In genomic region chr4:117304239-117305025, GRCm38 (mm10) we compare ENCODE assay signal across 9 mouse cellular contexts. TPM values are rescaled to one million over a fixed set of nuclear protein-coding genes. Genes with fewer than 3 reads are reported as not detected.
DNase-seq lines count a peak whose midpoint lies in the region; ATAC-seq and TF ChIP-seq lines count a peak whose summit lies in the region.
"Had no signal": no experiment of that assay in that cellular context is flagged by ENCODE, and none has a peak within 500 bp of the region (broad histone marks: within the 10 kb centered on the region; RNA-seq: fewer than 3 reads in every experiment).

No protein-coding gene starts in this region.

- TF ChIP-seq POLR2A in myocyte (IDR thresholded peaks at IDR 0.05; ENCODE audit: insufficient read length, low read depth) = no peak

- no peaks in the 10 kb centered on the region for H3K9me3 ChIP-seq in heart, embryonic 15.5 days (replicated peaks)
- H3K9me3 ChIP-seq in intestine, embryonic 15.5 days = no peaks in the 10 kb centered on the region

- H3ac ChIP-seq in myocyte (ENCODE audit: control insufficient read depth, insufficient read length) = no peak overlapping the region

- peaks cover 13% of the 10 kb centered on the region for H3K4me1 ChIP-seq in heart, embryonic 15.5 days (replicated peaks)
- peaks cover 15% of the 10 kb centered on the region for H3K4me1 ChIP-seq in intestine, embryonic 15.5 days (replicated peaks)

- no peak for ATAC-seq in heart, embryonic 15.5 days (replicated peaks; ENCODE audit: insufficient number of reproducible peaks, insufficient read depth, low FRiP score, low read depth)
- no peak; the same call in 1 of the 2 replicates for ATAC-seq in intestine, embryonic 15.5 days

- no peak for DNase-seq in heart, postnatal 14 days
- peak; percentile 51 for DNase-seq in embryo, embryonic 10.5 days (ENCODE audit: low spot score)
- DNase-seq in c-Kit-positive CD71-positive TER-119-positive erythroid progenitor cells, embryonic 14.5 days (ENCODE audit: low spot score) = no peak
- no peak for DNase-seq in urinary bladder, adult 18-20 months (ENCODE audit: low spot score in 2 of 2)
- DNase-seq in right cerebral cortex, adult 18-20 months = no peak

- intact Hi-C loops in heart, postnatal 14 days (cut with DNase I) = no loop called here

- peaks cover 68% of the 10 kb centered on the region for H3K27me3 ChIP-seq in heart, embryonic 15.5 days
- peaks cover 47% of the 10 kb centered on the region for H3K27me3 ChIP-seq in intestine, embryonic 15.5 days (replicated peaks)
- peaks cover 48% of the 10 kb centered on the region for H3K27me3 ChIP-seq in myocyte (ENCODE audit: control insufficient read depth, insufficient read depth, insufficient read length)

- no peak overlapping the region for H3K27ac ChIP-seq in heart, embryonic 15.5 days
- H3K27ac ChIP-seq in intestine, embryonic 15.5 days = no peak overlapping the region

- no peaks in the 10 kb centered on the region for H3K36me3 ChIP-seq in heart, embryonic 15.5 days
- H3K36me3 ChIP-seq in intestine, embryonic 15.5 days = no peaks in the 10 kb centered on the region
- no peaks in the 10 kb centered on the region for H3K36me3 ChIP-seq in myocyte (ENCODE audit: control insufficient read depth, insufficient read depth)

- H3K4me3 ChIP-seq in heart, embryonic 15.5 days = peak overlapping the region; percentile 53
- H3K4me3 ChIP-seq in intestine, embryonic 15.5 days (replicated peaks) = peak overlapping the region; percentile 41
- H3K4me3 ChIP-seq in myocyte = no peak overlapping the region

- H3K9ac ChIP-seq in heart, embryonic 15.5 days = peak overlapping the region; percentile 54
- H3K9ac ChIP-seq in intestine, embryonic 15.5 days = peak overlapping the region; percentile 21; the same call in 1 of the 2 replicates

- 5% methylated on average over 54 of the region's 54 CpGs for WGBS in heart, embryonic 15.5 days
- 6% methylated on average over 54 of the region's 54 CpGs for WGBS in intestine, embryonic 15.5 days

- peak overlapping the region; percentile 93 for H3K4me2 ChIP-seq in heart, embryonic 15.5 days
- H3K4me2 ChIP-seq in intestine, embryonic 15.5 days (replicated peaks) = peak overlapping the region; percentile 86
- H3K4me2 ChIP-seq in myocyte (ENCODE audit: low read depth) = peak overlapping the region; percentile 71

- H3K79me2 ChIP-seq in myocyte (ENCODE audit: control insufficient read depth, insufficient read depth) = no peaks in the 10 kb centered on the region

TF ChIP-seq in myocyte, 11 proteins besides CTCF, POLR2A, EP300 and RAD21:
- TF ChIP-seq TCF3 (IDR thresholded peaks at IDR 0.05; ENCODE audit: insufficient read length, low read depth) = no peak
- TF ChIP-seq MAX (IDR thresholded peaks at IDR 0.05; ENCODE audit: low read depth) = no peak
- TF ChIP-seq USF1 (IDR thresholded peaks at IDR 0.05; ENCODE audit: low read depth) = no peak
- no peak for TF ChIP-seq REST (IDR thresholded peaks at IDR 0.05; ENCODE audit: insufficient read depth, insufficient read length)
- TF ChIP-seq MYOD1 (IDR thresholded peaks at IDR 0.05; ENCODE audit: control insufficient read depth in 1 of 3, insufficient read length in 2 of 3, low read depth in 2 of 3) = no peak
- no peak for TF ChIP-seq CEBPB (IDR thresholded peaks at IDR 0.05; ENCODE audit: insufficient read depth, poor library complexity, severe bottlenecking)
- no peak for TF ChIP-seq POLR2AphosphoS2 (IDR thresholded peaks at IDR 0.05; ENCODE audit: insufficient read length, low read depth)
- TF ChIP-seq SRF (IDR thresholded peaks at IDR 0.05; ENCODE audit: control insufficient read depth, insufficient read length, low read depth) = no peak
- no peak for TF ChIP-seq TCF12 (IDR thresholded peaks at IDR 0.05; ENCODE audit: insufficient read depth, poor library complexity, severe bottlenecking)

RNA-seq across cellular contexts. Expression of gene Armh1, which starts 52.5 kb away (rescaled TPM):
- polyA plus RNA-seq in heart, embryonic 15.5 days (2015; fragmentation: Nextera tagmentation; extraction: Ambion mirVana) = 0.64 and 0.86 TPM in 2 replicates
- total RNA-seq in heart, postnatal 14 days (2021) = under 1 TPM; 0.15 to 0.33 TPM
- 0.19 and 0.32 TPM in 2 replicates for polyA plus RNA-seq in intestine, embryonic 15.5 days (2015; fragmentation: Nextera tagmentation; extraction: Ambion mirVana)
- not detected for polyA plus RNA-seq in myocyte (2012; fragmentation: generic; extraction: Trizol)
- total RNA-seq: neutrophil, adult 5-6 weeks had no signal

RNA-seq across cellular contexts. Expression of gene Tmem53, which starts 52.7 kb away (rescaled TPM):
- 31.1 and 34.5 TPM in 2 replicates for polyA plus RNA-seq in heart, embryonic 15.5 days (2015; fragmentation: Nextera tagmentation; extraction: Ambion mirVana)
- 10 to 100 TPM; 22.6 to 31.5 TPM for total RNA-seq in heart, postnatal 14 days (2021)
- 9.5 and 11.7 TPM in 2 replicates for polyA plus RNA-seq in intestine, embryonic 15.5 days (2015; fragmentation: Nextera tagmentation; extraction: Ambion mirVana)
- polyA plus RNA-seq in myocyte (2012; fragmentation: generic; extraction: Trizol) = 12.7 TPM
- total RNA-seq: neutrophil, adult 5-6 weeks had no signal
